Mouse (Mus musculus) left cerebral cortex, adult 6 months (tissue): ENCODE measurements around the gene Hk2. TPM values are rescaled to one million over a fixed set of nuclear protein-coding genes. Genes with fewer than 3 reads are reported as not detected.

Experiments
- long read RNA-seq, 2 experiments: library from polyadenylated mRNA; unstranded; transcript quantifications; one replicate each; pipeline ENCODE4 v2.0.0; 2019 to 2020
- polyA plus RNA-seq: library from polyadenylated mRNA; unstranded; fragments of <200 nt; fragmentation: Nextera tagmentation; gene quantifications from 2 replicates; pipeline ENCODE4 v1.2.3, GENCODE M21; 2021

Gene Hk2
- 1.3 and 3.5 TPM in 2 replicates for polyA plus RNA-seq
- long read RNA-seq, experiment 1, full-length matches to known transcripts: 2 of 3 reads
- long read RNA-seq, experiment 1, partial matches to known transcripts: 1 of 3 reads
- long read RNA-seq, experiment 1, other reads (novel, unspliced or antisense): 0 of 3 reads
- long read RNA-seq, experiment 2, partial matches to known transcripts: 0 of 7 reads
- long read RNA-seq, experiment 2, other reads (novel, unspliced or antisense): 7 of 7 reads

GRCm38 (mm10) chr6:82774321-82774764 is at the start of gene Hk2:
Gene Hk2 (minus strand): TSS chr6:82774454.

GRCm38 (mm10) chr6:82705221-82705620 is 69.0 kb downstream of the Hk2 start, which contains the start of gene Pole4:
Gene Pole4 (minus strand): TSS chr6:82705365.

Other genes with a start within 250 kb of the Hk2 start
- gene Pole4, start 69.1 kb downstream of the Hk2 start, polyA plus RNA-seq: 61.9 and 73.7 TPM in 2 replicates
- 11.5 and 14.3 TPM in 2 replicates for gene Sema4f, start 165.3 kb upstream of the Hk2 start, polyA plus RNA-seq
- not detected in 2 replicates for gene M1ap, start 172.4 kb upstream of the Hk2 start, polyA plus RNA-seq